Mouse (Mus musculus) thymus, adult 2 months (tissue): ENCODE measurements around the gene Enox1. TPM values are rescaled to one million over a fixed set of nuclear protein-coding genes. Genes with fewer than 3 reads are reported as not detected.

Experiments
- DNase-seq: peaks from one replicate; pipeline ENCODE4 v3.0.0; 2021
- H3K27ac ChIP-seq: fragments of 200-500 bp; 2 replicates; pipeline ENCODE4 v1.5.1; 2012; ENCODE audit warnings: low read length, control low read depth; ENCODE audit not compliant: control insufficient read depth, insufficient read depth
- H3K27me3 ChIP-seq: fragments of 200-500 bp; 2 replicates; pipeline ENCODE4 v1.6.1; 2012; ENCODE audit warnings: mild to moderate bottlenecking, low read length, moderate library complexity, mixed read lengths; ENCODE audit not compliant: control insufficient read depth, insufficient read depth
- H3K36me3 ChIP-seq: fragments of 200-500 bp; 2 replicates; pipeline ENCODE4 v1.6.1; 2012; ENCODE audit warnings: mild to moderate bottlenecking, low read length, moderate library complexity; ENCODE audit not compliant: control insufficient read depth, insufficient read depth
- H3K4me1 ChIP-seq: fragments of 200-500 bp; replicated peaks from 2 replicates; pipeline ENCODE4 v1.6.1; 2012; ENCODE audit warnings: low read length; ENCODE audit not compliant: control insufficient read depth, insufficient read depth
- H3K4me3 ChIP-seq: fragments of 200-500 bp; 2 replicates; pipeline ENCODE4 v1.5.1; 2012; ENCODE audit warnings: mild to moderate bottlenecking, low read length, control low read depth, moderate library complexity; ENCODE audit not compliant: control insufficient read depth, insufficient read depth
- CTCF ChIP-seq: fragments of 200-500 bp; IDR thresholded peaks from 2 replicates; pipeline ENCODE4 v1.5.1; 2012; ENCODE audit warnings: mild to moderate bottlenecking, control low read depth, low read length, moderate library complexity, borderline replicate concordance; ENCODE audit not compliant: control insufficient read depth, poor library complexity, insufficient read depth; ENCODE audit errors: extremely low read depth
- POLR2A ChIP-seq: fragments of 200-500 bp; IDR thresholded peaks from 2 replicates; pipeline ENCODE4 v1.6.1; 2012; ENCODE audit warnings: mild to moderate bottlenecking, low read length, control low read depth, moderate library complexity; ENCODE audit not compliant: control insufficient read depth, poor library complexity, insufficient read depth; ENCODE audit errors: extremely low read depth
- WGBS: fragments of 180-500 bp; shearing (Covaris S2); methylation state at CpG from one replicate; pipeline ENCODE4 v1.1.7; 2018; 5-methylcytosine and 5-hydroxymethylcytosine counted together
- polyA plus RNA-seq: library from polyadenylated mRNA; depleted of rRNA; stranded (reverse); fragments of >200 nt; gene quantifications from 2 replicates; pipeline ENCODE4 v1.2.3, GENCODE M21; 2012

The Enox1 gene
- polyA plus RNA-seq, 1 experiment: 0.38 TPM

- Histone ChIP-seq H3K36me3 (no peaks in the 10 kb centered on the region), H3K4me3 (no peak overlapping the region), H3K4me1 (no peaks in the 10 kb centered on the region), H3K27me3 (no peaks in the 10 kb centered on the region), H3K27ac (no peak overlapping the region)
- no peak for TF ChIP-seq CTCF
- TF ChIP-seq POLR2A: no peak
- DNase-seq: no peak
- WGBS: 62% methylated on average over 15 of the region's 15 CpGs
These were observed 326.5 kb downstream of the Enox1 start for GRCm38 (mm10) chr14:77483076-77483475.

GRCm38 (mm10) chr14:77484951-77485447, 328.4 kb downstream of the Enox1 start:
- no peak for DNase-seq
- Histone ChIP-seq H3K4me1 (no peaks in the 10 kb centered on the region), H3K27me3 (no peaks in the 10 kb centered on the region), H3K36me3 (no peaks in the 10 kb centered on the region), H3K4me3 (no peak overlapping the region), H3K27ac (no peak overlapping the region)
- TF ChIP-seq CTCF (no peak), POLR2A (no peak)
- WGBS: 98% methylated on average over 8 of the region's 8 CpGs

GRCm38 (mm10) chr14:77490699-77491098, 334.1 kb downstream of the Enox1 start:
- TF ChIP-seq CTCF: no peak
- no peak for TF ChIP-seq POLR2A
- H3K36me3 ChIP-seq: no peaks in the 10 kb centered on the region
- H3K4me1 ChIP-seq: no peaks in the 10 kb centered on the region
- no peak overlapping the region for H3K4me3 ChIP-seq
- no peak overlapping the region for H3K27ac ChIP-seq
- no peak for DNase-seq
- H3K27me3 ChIP-seq: no peaks in the 10 kb centered on the region
- 97% methylated on average over 6 of the region's 6 CpGs for WGBS

GRCm38 (mm10) chr14:77491731-77492130, 335.2 kb downstream of the Enox1 start:
- WGBS: 94% methylated on average over 2 of the region's 2 CpGs
- Histone ChIP-seq H3K27ac (no peak overlapping the region), H3K27me3 (no peaks in the 10 kb centered on the region), H3K4me3 (no peak overlapping the region), H3K4me1 (no peaks in the 10 kb centered on the region), H3K36me3 (no peaks in the 10 kb centered on the region)
- no peak for DNase-seq
- TF ChIP-seq CTCF (no peak), POLR2A (no peak)

GRCm38 (mm10) chr14:77499996-77500581, 343.5 kb downstream of the Enox1 start:
- no peak for TF ChIP-seq CTCF
- TF ChIP-seq POLR2A: no peak
- Histone ChIP-seq H3K4me3 (no peak overlapping the region), H3K27me3 (no peaks in the 10 kb centered on the region), H3K36me3 (no peaks in the 10 kb centered on the region), H3K4me1 (no peaks in the 10 kb centered on the region), H3K27ac (no peak overlapping the region)
- WGBS: 80% methylated on average over 6 of the region's 6 CpGs
- no peak for DNase-seq

GRCm38 (mm10) chr14:77504458-77505135, 348.0 kb downstream of the Enox1 start:
- TF ChIP-seq CTCF (no peak), POLR2A (no peak)
- WGBS: 89% methylated on average over 12 of the region's 12 CpGs
- Histone ChIP-seq H3K27ac (no peak overlapping the region), H3K4me3 (no peak overlapping the region), H3K36me3 (no peaks in the 10 kb centered on the region), H3K27me3 (no peaks in the 10 kb centered on the region), H3K4me1 (no peaks in the 10 kb centered on the region)
- no peak for DNase-seq

- H3K4me3 ChIP-seq: no peak overlapping the region
- DNase-seq: no peak
- 91% methylated on average over 9 of the region's 9 CpGs for WGBS
- no peaks in the 10 kb centered on the region for H3K36me3 ChIP-seq
- TF ChIP-seq CTCF (no peak), POLR2A (no peak)
- no peak overlapping the region for H3K27ac ChIP-seq
- no peaks in the 10 kb centered on the region for H3K4me1 ChIP-seq
- H3K27me3 ChIP-seq: no peaks in the 10 kb centered on the region
These were observed 349.8 kb downstream of the Enox1 start for GRCm38 (mm10) chr14:77506341-77506740.
